Mouse (Mus musculus) forebrain, embryonic 10.5 days (tissue): ENCODE results near the gene Zdhhc5. TPM values are rescaled to one million over a fixed set of nuclear protein-coding genes. Genes with fewer than 3 reads are reported as not detected.
"Not testable (repeated sequence)": the region's sequence is repeated elsewhere in the genome, so short reads cannot be mapped to it uniquely, and the experiment has no call there.

Experiments
- DNase-seq: peaks from one replicate; pipeline ENCODE4 v3.0.0-alpha.2; 2017; ENCODE audit warnings: low spot score; ENCODE audit errors: extremely low spot score
- H3K27ac ChIP-seq: fragments of 300-500 bp; sonication (generic); 2 replicates; pipeline ENCODE4 v1.5.1; 2016; ENCODE audit warnings: mild to moderate bottlenecking
- H3K27me3 ChIP-seq: fragments of 300-500 bp; sonication (generic); 2 replicates; pipeline ENCODE4 v1.6.1; 2016; ENCODE audit warnings: mild to moderate bottlenecking; ENCODE audit not compliant: poor library complexity, severe bottlenecking
- H3K36me3 ChIP-seq: fragments of 300-500 bp; sonication (generic); replicated peaks from 2 replicates; pipeline ENCODE4 v1.6.1; 2016; ENCODE audit warnings: mild to moderate bottlenecking, moderate library complexity
- H3K4me1 ChIP-seq: fragments of 300-500 bp; sonication (generic); 2 replicates; pipeline ENCODE4 v1.6.1; 2016
- H3K4me3 ChIP-seq: fragments of 300-500 bp; sonication (generic); 2 replicates; pipeline ENCODE4 v1.5.1; 2016; ENCODE audit warnings: mild to moderate bottlenecking, moderate library complexity
- H3K9me3 ChIP-seq: fragments of 300-500 bp; sonication (generic); 2 replicates; pipeline ENCODE4 v1.6.1; 2016; ENCODE audit warnings: mild to moderate bottlenecking, moderate library complexity
- WGBS: fragments of 180-500 bp; shearing (Covaris S2); methylation state at CpG from one replicate; pipeline ENCODE4 v1.1.7; 2016; 5-methylcytosine and 5-hydroxymethylcytosine counted together
- polyA plus RNA-seq: library from polyadenylated mRNA; unstranded; fragments of >200 nt; fragmentation: Nextera tagmentation; extraction: Ambion mirVana; gene quantifications from 2 replicates; pipeline ENCODE4 v1.2.1, GENCODE M21; 2016

Zdhhc5 gene
- polyA plus RNA-seq, 1 experiment from 2014 or later, result 29.5 TPM

DNA sequence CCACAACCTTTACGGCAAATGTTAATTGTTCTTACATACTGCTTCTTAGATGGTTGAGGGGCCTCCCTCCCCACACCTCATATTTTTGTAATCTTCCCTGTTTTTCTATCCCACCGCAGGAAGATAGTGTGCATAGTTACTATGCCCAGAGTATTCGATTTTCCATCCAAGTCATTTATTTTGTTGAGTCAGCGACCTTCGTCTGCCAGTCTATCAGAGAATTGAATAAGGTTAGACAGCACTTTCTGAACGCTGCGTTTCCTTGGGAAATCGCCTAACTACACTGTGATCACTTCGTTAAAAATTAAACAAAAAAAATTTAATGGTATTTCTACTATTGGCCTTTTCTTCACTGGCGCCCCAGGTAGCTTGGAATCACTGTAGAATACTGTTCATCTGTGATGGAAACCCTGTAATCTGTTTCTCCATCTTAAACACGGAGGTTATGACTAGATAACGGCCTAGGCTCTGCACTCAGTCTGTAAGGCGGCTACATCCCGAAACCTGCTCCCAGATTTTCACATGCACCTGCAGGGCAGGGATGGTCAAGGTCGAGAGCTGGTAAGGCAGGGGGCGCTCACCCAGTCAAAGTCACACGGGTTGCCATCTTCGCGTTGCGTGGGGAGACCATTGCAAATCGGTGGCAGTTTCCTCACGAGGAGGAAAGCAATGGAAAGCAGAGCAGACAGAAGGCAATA, 37.6 kb downstream of the Zdhhc5 start:
- peak overlapping the region; percentile 75 for H3K4me3 ChIP-seq
- no peaks in the 10 kb centered on the region for H3K9me3 ChIP-seq
- H3K36me3 ChIP-seq, result peaks cover 64% of the 10 kb centered on the region
- no peak for DNase-seq
- H3K4me1 ChIP-seq, result peaks cover 24% of the 10 kb centered on the region
- peak overlapping the region; percentile 86 for H3K27ac ChIP-seq
- H3K27me3 ChIP-seq, result no peaks in the 10 kb centered on the region
- WGBS, result 12% methylated on average over 22 of the region's 22 CpGs

GRCm38 (mm10) chr2:84671535-84671934, 43.4 kb downstream of the Zdhhc5 start:
- not testable (repeated sequence) for H3K4me3 ChIP-seq, H3K9me3 ChIP-seq, DNase-seq, H3K27me3 ChIP-seq
- peak overlapping the region; percentile 66; the same call in 1 of the 2 replicates for H3K27ac ChIP-seq
- H3K4me1 ChIP-seq, result peaks cover 24% of the 10 kb centered on the region
- WGBS, result 82% methylated on average over 4 of the region's 5 CpGs
- peaks cover 71% of the 10 kb centered on the region for H3K36me3 ChIP-seq

GRCm38 (mm10) chr2:84670569-84670933, 44.4 kb downstream of the Zdhhc5 start, which contains the start of gene Selenoh:
Selenoh (minus strand) TSS chr2:84670770.
- peaks cover 62% of the 10 kb centered on the region for H3K36me3 ChIP-seq
- no peaks in the 10 kb centered on the region for H3K9me3 ChIP-seq
- WGBS, result under 1% methylated on average over 20 of the region's 20 CpGs
- peak within 1 kb of the TSS; percentile 91 for H3K4me3 ChIP-seq
- H3K27me3 ChIP-seq, result no peaks in the 10 kb centered on the region
- peak; percentile 94 for DNase-seq
- peaks cover 19% of the 10 kb centered on the region for H3K4me1 ChIP-seq
- peak within 1 kb of the TSS; percentile 99 for H3K27ac ChIP-seq

- no peak for DNase-seq
- peak overlapping the region; percentile 99 for H3K27ac ChIP-seq
- H3K36me3 ChIP-seq, result peaks cover 57% of the 10 kb centered on the region
- WGBS, result 3% methylated on average over 39 of the region's 39 CpGs
- H3K9me3 ChIP-seq, result no peaks in the 10 kb centered on the region
- peaks cover 19% of the 10 kb centered on the region for H3K4me1 ChIP-seq
- H3K4me3 ChIP-seq, result peak overlapping the region; percentile 91
- H3K27me3 ChIP-seq, result no peaks in the 10 kb centered on the region
Measured at GRCm38 (mm10) chr2:84669828-84670568, 45.0 kb downstream of the Zdhhc5 start.

GRCm38 (mm10) chr2:84666081-84666480, 48.9 kb downstream of the Zdhhc5 start:
- 71% methylated on average over 12 of the region's 12 CpGs for WGBS
- Histone ChIP-seq H3K36me3 (peaks cover 28% of the 10 kb centered on the region), H3K4me3 (no peak overlapping the region), H3K9me3 (no peaks in the 10 kb centered on the region), H3K27ac (no peak overlapping the region), H3K27me3 (no peaks in the 10 kb centered on the region), H3K4me1 (peaks cover 17% of the 10 kb centered on the region)
- DNase-seq, result no peak

GRCm38 (mm10) chr2:84662866-84663265, 52.1 kb downstream of the Zdhhc5 start:
- Histone ChIP-seq H3K27ac (no peak overlapping the region), H3K36me3 (peaks cover 12% of the 10 kb centered on the region), H3K27me3 (no peaks in the 10 kb centered on the region), H3K4me1 (no peaks in the 10 kb centered on the region), H3K9me3 (peaks cover 5% of the 10 kb centered on the region; the same call in 1 of the 2 replicates), H3K4me3 (no peak overlapping the region)
- no peak for DNase-seq
- 23% methylated on average over 2 of the region's 2 CpGs for WGBS

DNA sequence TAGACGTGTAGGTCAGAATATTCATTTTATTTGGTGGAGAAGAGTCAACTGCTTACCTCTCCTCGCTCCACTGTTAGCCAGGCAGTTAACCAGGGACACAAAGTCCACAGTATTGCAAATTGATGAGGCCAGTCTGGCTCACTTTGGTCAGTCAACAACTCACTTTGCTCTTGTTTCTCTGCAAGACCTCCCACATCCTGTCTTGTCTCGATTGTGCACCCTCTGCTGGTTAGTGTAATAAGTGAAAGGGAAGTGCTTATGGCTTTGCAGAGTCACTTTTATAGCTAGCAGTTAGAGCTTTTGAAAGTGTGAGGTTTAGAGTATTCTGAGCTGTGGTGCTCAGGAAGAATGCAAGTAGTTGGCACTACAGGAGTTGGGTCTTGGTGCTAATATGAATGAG, 54.7 kb downstream of the Zdhhc5 start:
- no peak for DNase-seq
- WGBS, result 70% methylated on average over 3 of the region's 3 CpGs
- Histone ChIP-seq H3K36me3 (no peaks in the 10 kb centered on the region), H3K9me3 (peaks cover 5% of the 10 kb centered on the region; the same call in 1 of the 2 replicates), H3K27ac (no peak overlapping the region), H3K4me1 (no peaks in the 10 kb centered on the region), H3K27me3 (no peaks in the 10 kb centered on the region), H3K4me3 (no peak overlapping the region)

- WGBS, result 92% methylated on average over 32 of the region's 32 CpGs
- peaks cover 5% of the 10 kb centered on the region; the same call in 1 of the 2 replicates for H3K9me3 ChIP-seq
- no peak within 1 kb of the TSS for H3K4me3 ChIP-seq
- H3K27ac ChIP-seq, result no peak within 1 kb of the TSS
- no peak for DNase-seq
- no peaks in the 10 kb centered on the region for H3K27me3 ChIP-seq
- H3K4me1 ChIP-seq, result no peaks in the 10 kb centered on the region
- no peaks in the 10 kb centered on the region for H3K36me3 ChIP-seq
Measured at GRCm38 (mm10) chr2:84658806-84659205, 56.2 kb downstream of the Zdhhc5 start, which contains the start of gene Btbd18. Btbd18 (plus strand) TSS chr2:84659079.

- H3K36me3 ChIP-seq, result no peaks in the 10 kb centered on the region
- DNase-seq, result no peak
- no peak overlapping the region for H3K27ac ChIP-seq
- H3K4me3 ChIP-seq, result no peak overlapping the region
- H3K27me3 ChIP-seq, result no peaks in the 10 kb centered on the region
- WGBS, result 71% methylated on average over 1 of the region's 1 CpGs
- H3K4me1 ChIP-seq, result peaks cover 8% of the 10 kb centered on the region
- H3K9me3 ChIP-seq, result peaks cover 5% of the 10 kb centered on the region; the same call in 1 of the 2 replicates
Measured at GRCm38 (mm10) chr2:84655864-84656263, 59.1 kb downstream of the Zdhhc5 start.

DNA sequence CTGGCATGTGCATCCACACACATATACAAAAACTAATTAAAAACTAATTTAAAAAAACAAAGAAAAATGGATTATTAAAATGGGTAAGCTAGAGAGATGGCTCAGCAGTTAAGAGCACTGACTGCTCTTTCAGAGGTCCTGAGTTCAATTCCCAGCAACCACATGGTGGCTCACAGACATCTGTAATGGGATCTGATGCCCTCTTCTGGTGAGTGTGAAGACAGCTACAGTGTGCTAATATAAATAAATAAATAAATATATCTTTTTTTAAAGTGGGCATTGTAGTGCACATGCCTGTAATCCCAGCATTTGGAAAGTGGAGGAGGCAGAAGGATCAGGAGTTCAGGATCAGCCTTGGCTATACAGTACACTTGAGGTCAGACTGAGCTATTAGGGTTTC, 61.6 kb downstream of the Zdhhc5 start:
- Histone ChIP-seq H3K4me1 (peaks cover 22% of the 10 kb centered on the region), H3K36me3 (no peaks in the 10 kb centered on the region), H3K4me3 (no peak overlapping the region), H3K27me3 (no peaks in the 10 kb centered on the region), H3K27ac (no peak overlapping the region), H3K9me3 (no peaks in the 10 kb centered on the region)
- DNase-seq, result no peak

DNA sequence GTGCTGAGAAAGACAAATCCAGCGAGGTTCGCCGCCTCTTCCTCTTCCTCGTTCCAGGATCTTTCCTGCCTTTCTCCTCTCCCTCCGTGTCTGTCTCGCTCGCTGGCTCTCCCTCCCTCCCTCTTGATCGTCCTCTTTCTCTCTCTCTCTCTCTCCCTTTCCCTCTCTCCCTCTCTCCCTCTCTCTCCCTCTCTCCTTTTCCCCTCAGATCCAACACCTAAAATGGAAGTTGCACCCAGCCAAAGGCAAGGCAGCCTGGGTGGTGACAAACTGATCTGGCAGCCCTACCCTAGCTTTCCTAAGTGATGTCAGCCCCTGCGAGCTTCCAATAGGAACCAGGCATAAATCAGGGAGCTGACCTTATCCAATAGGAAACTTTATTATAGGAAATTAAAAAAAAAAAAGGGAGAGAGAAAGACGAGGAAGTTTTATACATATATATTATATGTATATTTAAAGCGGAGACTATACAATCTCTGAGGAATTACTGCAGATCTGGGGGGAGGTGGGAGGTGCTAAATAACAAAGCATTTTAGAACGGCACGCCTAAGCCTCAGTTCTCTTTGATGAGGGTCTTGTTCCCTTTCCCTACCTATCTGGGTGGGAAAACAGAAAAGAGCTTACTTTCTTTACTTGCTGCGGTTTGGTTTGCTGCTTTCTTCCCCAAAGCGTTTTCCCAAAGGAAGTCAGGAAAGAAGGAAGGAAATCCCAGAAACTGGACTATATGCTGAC, 64.3 kb downstream of the Zdhhc5 start, which contains the start of gene Ctnnd1:
Gene Ctnnd1 (minus strand): TSS at position 302 of the 732 bp plus-strand sequence.
- WGBS, result under 1% methylated on average over 15 of the region's 15 CpGs
- peak within 1 kb of the TSS; percentile 68 for H3K4me3 ChIP-seq

GRCm38 (mm10) chr2:84649674-84650073, 65.3 kb downstream of the Zdhhc5 start:
- peaks cover 18% of the 10 kb centered on the region for H3K36me3 ChIP-seq
- H3K4me3 ChIP-seq, result peak overlapping the region; percentile 68
- DNase-seq, result no peak
- no peaks in the 10 kb centered on the region for H3K27me3 ChIP-seq
- WGBS, result under 1% methylated on average over 10 of the region's 10 CpGs
- H3K4me1 ChIP-seq, result peaks cover 28% of the 10 kb centered on the region
- no peaks in the 10 kb centered on the region for H3K9me3 ChIP-seq
- H3K27ac ChIP-seq, result peak overlapping the region; percentile 96

More for the DNA sequence above, 64.3 kb downstream of the Zdhhc5 start, which contains the start of gene Ctnnd1:
- no peaks in the 10 kb centered on the region for H3K27me3 ChIP-seq
- H3K27ac ChIP-seq, result peak within 1 kb of the TSS; percentile 96
- no peaks in the 10 kb centered on the region for H3K9me3 ChIP-seq
- peaks cover 28% of the 10 kb centered on the region for H3K4me1 ChIP-seq
- H3K36me3 ChIP-seq, result peaks cover 18% of the 10 kb centered on the region
- DNase-seq, result peak; percentile 83
